Mouse (Mus musculus): ENCODE data around the gene Dlx4. TPM values are rescaled to one million over a fixed set of nuclear protein-coding genes. Genes with fewer than 3 reads are reported as not detected.

The Dlx4 gene
- polyA plus RNA-seq, 1 experiment from 2014 or later = 0.13 TPM

Other genes with a start within 250 kb of the Dlx4 start
- gene Col1a1, start 210.0 kb downstream of the Dlx4 start, polyA plus RNA-seq (2015; fragmentation: Nextera tagmentation; extraction: Ambion mirVana) = 65.0 and 89.1 TPM in 2 replicates
- gene Hils1, start 178.7 kb downstream of the Dlx4 start, polyA plus RNA-seq (2015; fragmentation: Nextera tagmentation; extraction: Ambion mirVana) = not detected in 2 replicates
- 0.86 and 0.96 TPM in 2 replicates for gene Sgca, start 169.9 kb downstream of the Dlx4 start, polyA plus RNA-seq (2015; fragmentation: Nextera tagmentation; extraction: Ambion mirVana)
- 7.1 and 7.6 TPM in 2 replicates for gene Ppp1r9b, start 155.2 kb downstream of the Dlx4 start, polyA plus RNA-seq (2015; fragmentation: Nextera tagmentation; extraction: Ambion mirVana)
- 27.2 and 34.7 TPM in 2 replicates for gene Samd14, start 136.4 kb downstream of the Dlx4 start, polyA plus RNA-seq (2015; fragmentation: Nextera tagmentation; extraction: Ambion mirVana)
- 10.7 and 13.9 TPM in 2 replicates for gene Pdk2, start 104.9 kb downstream of the Dlx4 start, polyA plus RNA-seq (2015; fragmentation: Nextera tagmentation; extraction: Ambion mirVana)
- 1.7 and 2.2 TPM in 2 replicates for gene Itga3, start 69.5 kb downstream of the Dlx4 start, polyA plus RNA-seq (2015; fragmentation: Nextera tagmentation; extraction: Ambion mirVana)
- not detected in 2 replicates for gene Dlx3, start 26.1 kb downstream of the Dlx4 start, polyA plus RNA-seq (2015; fragmentation: Nextera tagmentation; extraction: Ambion mirVana)
- gene Tac4, start 115.3 kb upstream of the Dlx4 start, polyA plus RNA-seq (2015; fragmentation: Nextera tagmentation; extraction: Ambion mirVana) = not detected in 2 replicates
- 29.4 and 31.2 TPM in 2 replicates for gene Kat7, start 164.0 kb upstream of the Dlx4 start, polyA plus RNA-seq (2015; fragmentation: Nextera tagmentation; extraction: Ambion mirVana)
- 73.5 and 81.3 TPM in 2 replicates for gene Fam117a, start 190.8 kb upstream of the Dlx4 start, polyA plus RNA-seq (2015; fragmentation: Nextera tagmentation; extraction: Ambion mirVana)
- 37.7 and 40.5 TPM in 2 replicates for gene Slc35b1, start 238.4 kb upstream of the Dlx4 start, polyA plus RNA-seq (2015; fragmentation: Nextera tagmentation; extraction: Ambion mirVana)